10 mouse cellular contexts compared by ENCODE assay signal in the genomic region with DNA sequence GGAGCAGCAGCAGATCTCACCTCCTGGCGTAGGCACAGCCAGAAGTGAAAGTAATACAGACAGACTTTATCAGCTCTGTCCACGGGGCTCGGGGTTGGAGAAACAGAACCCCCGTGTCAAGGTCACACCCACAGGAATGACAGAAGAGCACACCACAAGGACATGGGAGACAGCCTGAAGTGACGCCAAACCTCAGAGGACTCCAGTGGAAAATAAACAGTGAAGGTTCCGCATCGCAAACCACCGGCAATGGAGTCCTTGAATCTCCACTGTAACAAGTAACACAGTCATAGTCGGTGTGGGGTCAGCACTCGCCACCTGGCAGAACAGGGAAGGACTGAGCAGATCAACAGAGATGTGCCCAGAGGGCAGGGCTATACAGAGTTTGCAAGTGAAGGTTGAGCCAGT. TPM values are rescaled to one million over a fixed set of nuclear protein-coding genes. Genes with fewer than 3 reads are reported as not detected.
DNase-seq lines count a peak whose midpoint lies in the region; ATAC-seq and TF ChIP-seq lines count a peak whose summit lies in the region.
"Had no signal": no experiment of that assay in that cellular context is flagged by ENCODE, and none has a peak within 500 bp of the region (broad histone marks: within the 10 kb centered on the region; RNA-seq: fewer than 3 reads in every experiment).

No protein-coding gene starts in this region.

- H3K4me1 ChIP-seq in heart, embryonic 14.5 days (ENCODE audit: control insufficient read depth in 2 of 2, insufficient read depth in 2 of 2, low read length in 2 of 2): peaks cover 13 to 21% of the 10 kb centered on the region in 2 experiments; a peak in 3 of 4 replicates
- peaks cover 19 to 39% of the 10 kb centered on the region in 2 experiments for H3K4me1 ChIP-seq in ES-E14 (ENCODE audit: control insufficient read depth in 2 of 2, insufficient read depth in 2 of 2, low read length in 2 of 2, poor library complexity in 1 of 2)
- peaks cover 42% of the 10 kb centered on the region for H3K4me1 ChIP-seq in intestine, embryonic 16.5 days (ENCODE audit: control insufficient read depth, insufficient read depth, low read length)
- H3K4me1 ChIP-seq in megakaryocyte, embryonic 14.5 days: peaks cover 9% of the 10 kb centered on the region; the same call in 1 of the 2 replicates

- no peak for DNase-seq in heart, adult 9 months (ENCODE audit: low spot score in 2 of 2)
- DNase-seq in ES-E14 (ENCODE audit: low read depth, low spot score): no peak
- no peak for DNase-seq in cerebellum, adult 9-10 months
- no peak for DNase-seq in c-Kit-positive CD71-positive TER-119-positive erythroid progenitor cells, embryonic 14.5 days (ENCODE audit: low spot score)
- DNase-seq in cerebellum, adult 18-20 months: no peak
- DNase-seq: thymus, postnatal 36 days had no signal

- no peaks in the 10 kb centered on the region for H3K36me3 ChIP-seq in heart, embryonic 14.5 days (ENCODE audit: control insufficient read depth, insufficient read depth, low read length)
- H3K36me3 ChIP-seq in ES-E14 (ENCODE audit: control insufficient read depth, insufficient read depth, low read length, poor library complexity, severe bottlenecking): no peaks in the 10 kb centered on the region; the same call in 1 of the 2 replicates
- H3K36me3 ChIP-seq in intestine, embryonic 16.5 days (ENCODE audit: control insufficient read depth, insufficient read depth, low read length): 0 out of 2 replicates have a peak, but pooled peaks cover 2% of the 10 kb centered on the region
- H3K36me3 ChIP-seq in megakaryocyte, embryonic 14.5 days (replicated peaks; ENCODE audit: low read length): no peaks in the 10 kb centered on the region
- H3K36me3 ChIP-seq: embryonic facial prominence, embryonic 12.5 days had no signal

- in situ Hi-C loops in ES-E14 (cut with MboI; ENCODE audit: low sequenced_read_pairs in 2 of 2, unreplicated experiment in 2 of 2): no loop called here

- H3K9me3 ChIP-seq in heart, embryonic 14.5 days (ENCODE audit: control insufficient read depth, low read length): no peaks in the 10 kb centered on the region
- no peaks in the 10 kb centered on the region for H3K9me3 ChIP-seq in ES-E14 (ENCODE audit: control insufficient read depth, insufficient read depth, low read depth, low read length)
- H3K9me3 ChIP-seq in intestine, embryonic 16.5 days (ENCODE audit: control insufficient read depth, low read length): no peaks in the 10 kb centered on the region
- H3K9me3 ChIP-seq in megakaryocyte, embryonic 14.5 days: peaks cover 8% of the 10 kb centered on the region; the same call in 1 of the 2 replicates
- H3K9me3 ChIP-seq: embryonic facial prominence, embryonic 12.5 days had no signal

- peak overlapping the region; percentile 15 to 17 for H3K4me3 ChIP-seq in heart, embryonic 14.5 days (ENCODE audit: control insufficient read depth in 1 of 2, insufficient read depth in 1 of 2, low read depth in 1 of 2, low read length in 2 of 2)
- H3K4me3 ChIP-seq in ES-E14 (ENCODE audit: insufficient read depth in 1 of 2, low read depth in 1 of 2, low read length in 2 of 2, poor library complexity in 1 of 2, severe bottlenecking in 1 of 2): no peak overlapping the region
- H3K4me3 ChIP-seq in intestine, embryonic 16.5 days (ENCODE audit: low read length): no peak overlapping the region; the same call in 1 of the 2 replicates
- H3K4me3 ChIP-seq in megakaryocyte, embryonic 14.5 days (replicated peaks): peak overlapping the region; percentile 21
- H3K4me3 ChIP-seq: embryonic facial prominence, embryonic 12.5 days had no signal

- H3K4me2 ChIP-seq in heart, embryonic 14.5 days (ENCODE audit: low read length): peak overlapping the region; percentile 60
- peak overlapping the region; percentile 37 for H3K4me2 ChIP-seq in intestine, embryonic 16.5 days (ENCODE audit: low read depth, low read length)
- H3K4me2 ChIP-seq: embryonic facial prominence, embryonic 12.5 days had no signal

- no peaks in the 10 kb centered on the region for H3K27me3 ChIP-seq in heart, embryonic 14.5 days (ENCODE audit: control insufficient read depth, insufficient read depth, low read length)
- no peaks in the 10 kb centered on the region for H3K27me3 ChIP-seq in intestine, embryonic 16.5 days (replicated peaks; ENCODE audit: control insufficient read depth, insufficient read depth, low read length)
- H3K27me3 ChIP-seq in megakaryocyte, embryonic 14.5 days (replicated peaks): peaks cover 28% of the 10 kb centered on the region
- H3K27me3 ChIP-seq: embryonic facial prominence, embryonic 12.5 days had no signal

- peak overlapping the region; percentile 55 to 68 for H3K27ac ChIP-seq in heart, embryonic 14.5 days (replicated peaks in 1 of 2; ENCODE audit: control insufficient read depth in 1 of 2, insufficient read depth in 1 of 2, low read depth in 2 of 2, low read length in 2 of 2)
- H3K27ac ChIP-seq in ES-E14 (ENCODE audit: insufficient read depth, low read depth, low read length, poor library complexity, severe bottlenecking): 0 out of 2 replicates have a peak overlapping the region, but pooled peaks have one; percentile 9
- peak overlapping the region; percentile 49 for H3K27ac ChIP-seq in intestine, embryonic 16.5 days (ENCODE audit: low read length)
- H3K27ac ChIP-seq: embryonic facial prominence, embryonic 12.5 days had no signal

- peak overlapping the region; percentile 61 for H3K9ac ChIP-seq in heart, embryonic 14.5 days (ENCODE audit: low read length)
- H3K9ac ChIP-seq in ES-E14 (ENCODE audit: insufficient read depth, low read depth, low read length, poor library complexity, severe bottlenecking): no peak overlapping the region
- H3K9ac ChIP-seq in intestine, embryonic 16.5 days (ENCODE audit: low read depth, low read length): 0 out of 2 replicates have a peak overlapping the region, but pooled peaks have one; percentile 35
- H3K9ac ChIP-seq: embryonic facial prominence, embryonic 12.5 days had no signal

- 40% methylated on average over 10 of the region's 10 CpGs for WGBS in heart, embryonic 14.5 days
- WGBS in intestine, embryonic 16.5 days: 52% methylated on average over 10 of the region's 10 CpGs

- ATAC-seq in heart, embryonic 14.5 days (ENCODE audit: insufficient number of reproducible peaks, insufficient read depth, low FRiP score, low read depth): no peak
- peak; percentile 9; the same call in 1 of the 2 replicates for ATAC-seq in intestine, embryonic 16.5 days

TF ChIP-seq in ES-E14, 5 proteins besides CTCF, POLR2A, EP300 and RAD21:
- TF ChIP-seq CHD2 (IDR thresholded peaks at IDR 0.05; ENCODE audit: low read depth, low read length): no peak
- TF ChIP-seq ZC3H11A (IDR thresholded peaks at IDR 0.05; ENCODE audit: borderline replicate concordance, low read depth, low read length): no peak
- TF ChIP-seq MAFK (IDR thresholded peaks at IDR 0.05; ENCODE audit: insufficient read depth, low read depth, low read length): no peak
- no peak for TF ChIP-seq ZNF384 (IDR thresholded peaks at IDR 0.05; ENCODE audit: low read depth, low read length)
- TF ChIP-seq HCFC1 (IDR thresholded peaks at IDR 0.05; ENCODE audit: borderline replicate concordance, insufficient read depth, low read length): no peak

RNA-seq across cellular contexts. Expression of gene Tns3, which starts 35.5 kb away (rescaled TPM):
- polyA plus RNA-seq in heart, embryonic 14.5 days (2014; fragmentation: Nextera tagmentation; extraction: Ambion mirVana): 9.3 and 14.1 TPM in 2 replicates
- total RNA-seq in ES-E14 (2012; rRNA removed): 111 and 133 TPM in 2 replicates
- 18.7 and 21.0 TPM in 2 replicates for polyA plus RNA-seq in intestine, embryonic 16.5 days (2015; fragmentation: Nextera tagmentation; extraction: Ambion mirVana)
- 1.7 TPM in 1 of 2 replicates, not detected in the other for polyA plus RNA-seq in megakaryocyte, embryonic 14.5 days (2012; ENCODE audit: insufficient read depth, low replicate concordance)

Comparison
In these comparisons a context has a peak if more than half of its experiments do, and no peak if none do; other contexts are left out.
1. H3K27ac ChIP-seq: peak in every context shown above with its lines; median percentile 62 in heart, embryonic 14.5 days; 49 in intestine, embryonic 16.5 days; 9 in ES-E14.
2. H3K4me3 ChIP-seq: peak in heart, embryonic 14.5 days (2 of 2) and megakaryocyte, embryonic 14.5 days (single experiment); none in ES-E14 (0 of 2) and intestine, embryonic 16.5 days (single experiment).